Mouse (Mus musculus) megakaryocyte, adult 5-6 weeks (primary cell): Measurements from ENCODE around the gene Aplp2. TPM values are rescaled to one million over a fixed set of nuclear protein-coding genes. Genes with fewer than 3 reads are reported as not detected.

Source experiments
- ATAC-seq: 2 replicates; pipeline ENCODE4 v1.8.0; 2016; ENCODE audit warnings: mild to moderate bottlenecking, inconsistent platforms; ENCODE audit not compliant: poor library complexity, severe bottlenecking
- total RNA-seq, 2 experiments: library from RNA; stranded (forward) in 1 of 2; stranded (reverse) in 1 of 2; fragments of 153-499, 151-499 nt in 1 of 2; fragments of 221-1000, 200-1000 nt in 1 of 2; gene quantifications; 2 replicates each; pipeline versions ENCODE4 v1.2.3 to v1.2.4; 2015 to 2017

The Aplp2 gene
- total RNA-seq (2015) (68.9 and 88.0 TPM in 2 replicates), total RNA-seq (2017) (101 and 113 TPM in 2 replicates)

- peak; percentile 97 for ATAC-seq
Observed at GRCm38 (mm10) chr9:31211690-31212499, at the start of gene Aplp2. Aplp2 (minus strand) TSS chr9:31211815.

GRCm38 (mm10) chr9:31260219-31260618 is 48.6 kb upstream of the Aplp2 start:
- ATAC-seq = no peak

- ATAC-seq = no peak
Observed at GRCm38 (mm10) chr9:31258237-31258636, 46.6 kb upstream of the Aplp2 start.

- no peak for ATAC-seq
Observed at GRCm38 (mm10) chr9:31255953-31256352, 44.3 kb upstream of the Aplp2 start.

- peak; percentile 83 for ATAC-seq
Observed at GRCm38 (mm10) chr9:31254697-31255004, 43.0 kb upstream of the Aplp2 start.

GRCm38 (mm10) chr9:31253866-31254696 is 42.5 kb upstream of the Aplp2 start:
- 0 out of 2 replicates have a peak, but pooled peaks have one; percentile 3 for ATAC-seq

GRCm38 (mm10) chr9:31253311-31253734 is 41.7 kb upstream of the Aplp2 start:
- ATAC-seq = peak; percentile 37; the same call in 1 of the 2 replicates

- ATAC-seq = peak; percentile 73
Observed at GRCm38 (mm10) chr9:31252182-31252799, 40.7 kb upstream of the Aplp2 start.

- ATAC-seq = peak; percentile 71
Observed at GRCm38 (mm10) chr9:31247447-31248220, 36.0 kb upstream of the Aplp2 start.

GRCm38 (mm10) chr9:31246421-31246820 is 34.8 kb upstream of the Aplp2 start:
- ATAC-seq = no peak

- no peak for ATAC-seq
Observed at GRCm38 (mm10) chr9:31245006-31245405, 33.4 kb upstream of the Aplp2 start.

GRCm38 (mm10) chr9:31243939-31244333 is 32.3 kb upstream of the Aplp2 start:
- 0 out of 2 replicates have a peak, but pooled peaks have one; percentile 31 for ATAC-seq

GRCm38 (mm10) chr9:31243306-31243938 is 31.8 kb upstream of the Aplp2 start:
- ATAC-seq = peak; percentile 68

GRCm38 (mm10) chr9:31241208-31241699 is 29.6 kb upstream of the Aplp2 start:
- no peak for ATAC-seq

GRCm38 (mm10) chr9:31240522-31241207 is 29.1 kb upstream of the Aplp2 start:
- no peak for ATAC-seq

GRCm38 (mm10) chr9:31239551-31239950 is 27.9 kb upstream of the Aplp2 start:
- no peak for ATAC-seq

GRCm38 (mm10) chr9:31238526-31238925 is 26.9 kb upstream of the Aplp2 start:
- no peak for ATAC-seq

- no peak for ATAC-seq
Observed at GRCm38 (mm10) chr9:31236079-31236478, 24.5 kb upstream of the Aplp2 start.

- ATAC-seq = no peak
Observed at GRCm38 (mm10) chr9:31235489-31235888, 23.9 kb upstream of the Aplp2 start.
